Mouse (Mus musculus) neural tube, embryonic 12.5 days (tissue): ENCODE results near the gene Abhd6. TPM values are rescaled to one million over a fixed set of nuclear protein-coding genes. Genes with fewer than 3 reads are reported as not detected.

Experiments used
- ATAC-seq: fragments of 200-750 bp; cut with Nextera tagmentation; 2 replicates; pipeline ENCODE4 v1.8.0; 2017; ENCODE audit warnings: low read depth, mild to moderate bottlenecking, moderate TSS enrichment, moderate library complexity; ENCODE audit not compliant: low FRiP score
- H3K27ac ChIP-seq: fragments of 300-500 bp; sonication (generic); 2 replicates; pipeline ENCODE4 v1.5.1; 2016
- H3K27me3 ChIP-seq: fragments of 300-500 bp; sonication (generic); replicated peaks from 2 replicates; pipeline ENCODE4 v1.6.1; 2016; ENCODE audit warnings: mild to moderate bottlenecking
- H3K36me3 ChIP-seq: fragments of 300-500 bp; sonication (generic); 2 replicates; pipeline ENCODE4 v1.6.1; 2016; ENCODE audit warnings: mild to moderate bottlenecking
- H3K4me1 ChIP-seq: fragments of 300-500 bp; sonication (generic); 2 replicates; pipeline ENCODE4 v1.6.1; 2016
- H3K4me2 ChIP-seq: fragments of 300-500 bp; sonication (generic); replicated peaks from 2 replicates; pipeline ENCODE4 v1.6.1; 2016; ENCODE audit warnings: mild to moderate bottlenecking
- H3K4me3 ChIP-seq: fragments of 300-500 bp; sonication (generic); 2 replicates; pipeline ENCODE4 v1.5.1; 2016
- H3K9ac ChIP-seq: fragments of 300-500 bp; sonication (generic); 2 replicates; pipeline ENCODE4 v1.6.1; 2016; ENCODE audit warnings: mild to moderate bottlenecking
- H3K9me3 ChIP-seq: fragments of 300-500 bp; sonication (generic); 2 replicates; pipeline ENCODE4 v1.6.1; 2016; ENCODE audit warnings: mild to moderate bottlenecking
- WGBS: fragments of 180-500 bp; shearing (Covaris S2); methylation state at CpG from one replicate; pipeline ENCODE4 v1.1.7; 2016; 5-methylcytosine and 5-hydroxymethylcytosine counted together
- polyA plus RNA-seq: library from polyadenylated mRNA; unstranded; fragments of >200 nt; fragmentation: Nextera tagmentation; extraction: Ambion mirVana; gene quantifications from 2 replicates; pipeline ENCODE4 v1.2.1, GENCODE M21; 2016

The Abhd6 gene
- 20.0 and 20.1 TPM in 2 replicates for polyA plus RNA-seq

GRCm38 (mm10) chr14:8002432-8003092, at the start of gene Abhd6:
Gene Abhd6 (plus strand): TSS chr14:8002902.
- H3K9ac ChIP-seq, result peak within 1 kb of the TSS; percentile 64
- peaks cover 13% of the 10 kb centered on the region for H3K4me1 ChIP-seq
- peak within 1 kb of the TSS; percentile 32; the same call in 1 of the 2 replicates for H3K27ac ChIP-seq
- 2% methylated on average over 38 of the region's 38 CpGs for WGBS
- peak; percentile 88 for ATAC-seq
- no peaks in the 10 kb centered on the region for H3K36me3 ChIP-seq
- no peaks in the 10 kb centered on the region for H3K9me3 ChIP-seq
- H3K4me3 ChIP-seq, result peak within 1 kb of the TSS; percentile 50
- H3K4me2 ChIP-seq, result peak within 1 kb of the TSS; percentile 80
- peaks cover 31% of the 10 kb centered on the region for H3K27me3 ChIP-seq

- no peak for ATAC-seq
- Histone ChIP-seq H3K27ac (no peak overlapping the region), H3K9ac (no peak overlapping the region), H3K36me3 (peaks cover 23% of the 10 kb centered on the region), H3K4me2 (no peak overlapping the region), H3K9me3 (no peaks in the 10 kb centered on the region), H3K4me1 (peaks cover 7% of the 10 kb centered on the region; the same call in 1 of the 2 replicates), H3K4me3 (no peak overlapping the region), H3K27me3 (no peaks in the 10 kb centered on the region)
- 21% methylated on average over 6 of the region's 6 CpGs for WGBS
Measured at GRCm38 (mm10) chr14:7954071-7954471, 48.6 kb upstream of the Abhd6 start.

- WGBS, result 84% methylated on average over 10 of the region's 10 CpGs
- no peak overlapping the region for H3K9ac ChIP-seq
- no peak overlapping the region for H3K4me3 ChIP-seq
- H3K4me1 ChIP-seq, result peaks cover 7% of the 10 kb centered on the region; the same call in 1 of the 2 replicates
- H3K36me3 ChIP-seq, result peaks cover 3% of the 10 kb centered on the region; the same call in 1 of the 2 replicates
- H3K4me2 ChIP-seq, result no peak overlapping the region
- no peaks in the 10 kb centered on the region for H3K9me3 ChIP-seq
- no peak for ATAC-seq
- no peak overlapping the region for H3K27ac ChIP-seq
- no peaks in the 10 kb centered on the region for H3K27me3 ChIP-seq
Measured at GRCm38 (mm10) chr14:7956427-7956826, 46.3 kb upstream of the Abhd6 start.

GRCm38 (mm10) chr14:7957049-7957448, 45.7 kb upstream of the Abhd6 start, which contains the start of gene Gm45521:
Gene Gm45521 (plus strand): TSS chr14:7957288.
- no peak within 1 kb of the TSS for H3K27ac ChIP-seq
- no peaks in the 10 kb centered on the region for H3K27me3 ChIP-seq
- no peak for ATAC-seq
- no peaks in the 10 kb centered on the region for H3K9me3 ChIP-seq
- no peak within 1 kb of the TSS for H3K4me3 ChIP-seq
- H3K4me2 ChIP-seq, result no peak within 1 kb of the TSS
- 53% methylated on average over 9 of the region's 9 CpGs for WGBS
- H3K4me1 ChIP-seq, result peaks cover 7% of the 10 kb centered on the region; the same call in 1 of the 2 replicates
- H3K36me3 ChIP-seq, result no peaks in the 10 kb centered on the region
- no peak within 1 kb of the TSS for H3K9ac ChIP-seq

- ATAC-seq, result peak; percentile 30; the same call in 1 of the 2 replicates
- Histone ChIP-seq H3K27ac (no peak overlapping the region), H3K9ac (no peak overlapping the region), H3K4me3 (no peak overlapping the region), H3K9me3 (no peaks in the 10 kb centered on the region), H3K4me2 (no peak overlapping the region), H3K36me3 (no peaks in the 10 kb centered on the region), H3K4me1 (no peaks in the 10 kb centered on the region), H3K27me3 (no peaks in the 10 kb centered on the region)
- 55% methylated on average over 11 of the region's 11 CpGs for WGBS
Measured at GRCm38 (mm10) chr14:7960616-7961015, 42.1 kb upstream of the Abhd6 start.

GRCm38 (mm10) chr14:7961714-7962113, 41.0 kb upstream of the Abhd6 start:
- no peak overlapping the region for H3K27ac ChIP-seq
- no peak overlapping the region for H3K4me3 ChIP-seq
- H3K36me3 ChIP-seq, result no peaks in the 10 kb centered on the region
- H3K9me3 ChIP-seq, result no peaks in the 10 kb centered on the region
- H3K27me3 ChIP-seq, result no peaks in the 10 kb centered on the region
- H3K9ac ChIP-seq, result no peak overlapping the region
- WGBS, result 80% methylated on average over 5 of the region's 5 CpGs
- no peaks in the 10 kb centered on the region for H3K4me1 ChIP-seq
- H3K4me2 ChIP-seq, result no peak overlapping the region
- no peak for ATAC-seq

GRCm38 (mm10) chr14:7962626-7963025, 40.1 kb upstream of the Abhd6 start:
- no peak overlapping the region for H3K4me2 ChIP-seq
- WGBS, result 84% methylated on average over 2 of the region's 2 CpGs
- H3K4me1 ChIP-seq, result no peaks in the 10 kb centered on the region
- H3K27me3 ChIP-seq, result no peaks in the 10 kb centered on the region
- no peak overlapping the region for H3K27ac ChIP-seq
- no peak for ATAC-seq
- no peak overlapping the region for H3K9ac ChIP-seq
- H3K36me3 ChIP-seq, result no peaks in the 10 kb centered on the region
- H3K4me3 ChIP-seq, result no peak overlapping the region
- no peaks in the 10 kb centered on the region for H3K9me3 ChIP-seq

- 70% methylated on average over 7 of the region's 7 CpGs for WGBS
- no peaks in the 10 kb centered on the region for H3K27me3 ChIP-seq
- H3K4me2 ChIP-seq, result no peak overlapping the region
- no peak overlapping the region for H3K4me3 ChIP-seq
- H3K9ac ChIP-seq, result no peak overlapping the region
- no peaks in the 10 kb centered on the region for H3K36me3 ChIP-seq
- no peak overlapping the region for H3K27ac ChIP-seq
- ATAC-seq, result no peak
- H3K9me3 ChIP-seq, result no peaks in the 10 kb centered on the region
- no peaks in the 10 kb centered on the region for H3K4me1 ChIP-seq
Measured at GRCm38 (mm10) chr14:7963160-7963559, 39.5 kb upstream of the Abhd6 start.

- no peak overlapping the region for H3K4me3 ChIP-seq
- no peaks in the 10 kb centered on the region for H3K4me1 ChIP-seq
- no peak overlapping the region for H3K27ac ChIP-seq
- H3K27me3 ChIP-seq, result no peaks in the 10 kb centered on the region
- H3K36me3 ChIP-seq, result no peaks in the 10 kb centered on the region
- WGBS, result 56% methylated on average over 11 of the region's 11 CpGs
- H3K4me2 ChIP-seq, result no peak overlapping the region
- H3K9ac ChIP-seq, result no peak overlapping the region
- ATAC-seq, result peak; percentile 54
- no peaks in the 10 kb centered on the region for H3K9me3 ChIP-seq
Measured at GRCm38 (mm10) chr14:7964219-7964889, 38.3 kb upstream of the Abhd6 start.

- WGBS, result 74% methylated on average over 10 of the region's 10 CpGs
- no peak overlapping the region for H3K4me3 ChIP-seq
- no peaks in the 10 kb centered on the region for H3K27me3 ChIP-seq
- H3K27ac ChIP-seq, result no peak overlapping the region
- H3K4me1 ChIP-seq, result no peaks in the 10 kb centered on the region
- no peaks in the 10 kb centered on the region for H3K36me3 ChIP-seq
- ATAC-seq, result no peak
- no peaks in the 10 kb centered on the region for H3K9me3 ChIP-seq
- H3K9ac ChIP-seq, result no peak overlapping the region
- no peak overlapping the region for H3K4me2 ChIP-seq
Measured at GRCm38 (mm10) chr14:7971889-7972493, 30.7 kb upstream of the Abhd6 start.

- H3K4me3 ChIP-seq, result no peak overlapping the region
- H3K27ac ChIP-seq, result no peak overlapping the region
- H3K9ac ChIP-seq, result no peak overlapping the region
- no peaks in the 10 kb centered on the region for H3K36me3 ChIP-seq
- H3K27me3 ChIP-seq, result no peaks in the 10 kb centered on the region
- WGBS, result 77% methylated on average over 1 of the region's 1 CpGs
- H3K4me2 ChIP-seq, result no peak overlapping the region
- no peaks in the 10 kb centered on the region for H3K4me1 ChIP-seq
- no peaks in the 10 kb centered on the region for H3K9me3 ChIP-seq
- ATAC-seq, result no peak
Measured at GRCm38 (mm10) chr14:7974643-7975042, 28.1 kb upstream of the Abhd6 start.

GRCm38 (mm10) chr14:7975177-7975576, 27.5 kb upstream of the Abhd6 start:
- H3K27me3 ChIP-seq, result no peaks in the 10 kb centered on the region
- WGBS, result 85% methylated on average over 6 of the region's 6 CpGs
- no peak for ATAC-seq

More at GRCm38 (mm10) chr14:7975177-7975576, 27.5 kb upstream of the Abhd6 start:
- Histone ChIP-seq H3K4me3 (no peak overlapping the region), H3K9me3 (no peaks in the 10 kb centered on the region), H3K36me3 (no peaks in the 10 kb centered on the region), H3K27ac (no peak overlapping the region), H3K4me2 (no peak overlapping the region), H3K4me1 (no peaks in the 10 kb centered on the region), H3K9ac (no peak overlapping the region)
